Mouse (Mus musculus): ENCODE data around the gene Zscan26.
"Not testable (repeated sequence)": the region's sequence is repeated elsewhere in the genome, so short reads cannot be mapped to it uniquely, and the experiment has no call there.

Gene Zscan26

DNA sequence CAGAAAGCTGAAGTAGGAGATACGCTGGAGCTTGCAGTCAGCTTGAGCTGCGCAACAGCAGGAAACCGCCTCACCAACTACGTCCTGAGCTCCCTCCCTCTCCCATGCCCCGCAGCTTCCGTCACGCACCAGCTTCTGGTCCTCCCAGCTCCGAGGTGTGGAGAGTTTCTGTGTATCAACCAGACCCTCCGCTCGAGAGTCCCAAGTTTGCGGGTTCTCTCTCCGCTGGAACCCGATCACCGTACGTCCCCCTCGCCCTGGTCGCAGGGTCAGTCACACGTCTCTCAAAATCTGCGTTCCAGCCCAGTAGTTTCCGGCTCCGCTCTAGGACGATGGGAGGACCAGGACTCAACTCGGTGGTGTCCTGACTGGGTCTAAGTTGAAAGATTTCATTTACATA lies at the start of gene Zscan26:
TSS of gene Zscan26 (minus strand) at position 282 of the 400 bp plus-strand sequence.
- in situ Hi-C loops (cut with MboI; ENCODE audit: low pct_unique_long_range_greater_than_20kb in 1 of 2, low sequenced_read_pairs in 2 of 2, unreplicated experiment in 1 of 2), result loop anchor here in 1 of 2 experiments (5.0 kb wide), 1 partner anchor 46 kb away; no protein-coding TSS in a partner anchor

DNA sequence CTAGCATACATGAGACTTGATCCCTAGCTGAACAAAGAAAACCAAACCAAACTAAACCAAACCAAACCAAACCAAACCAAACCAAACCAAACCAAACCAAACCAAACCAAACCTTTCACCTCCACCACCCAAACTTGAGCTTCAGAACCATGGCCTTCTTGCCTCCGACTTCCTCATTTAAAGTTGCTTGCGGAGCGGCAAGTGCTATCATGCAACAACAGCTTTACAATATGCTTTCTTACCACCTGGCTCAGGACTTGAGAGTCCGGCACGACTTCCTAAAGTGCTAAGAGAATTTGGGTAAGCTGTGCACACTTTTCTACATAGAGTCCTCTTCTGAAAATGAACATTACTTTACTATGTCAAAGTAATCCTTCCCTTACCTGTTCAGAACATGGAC lies 48.8 kb upstream of the Zscan26 start:
- in situ Hi-C loops (cut with MboI; ENCODE audit: low pct_unique_long_range_greater_than_20kb in 1 of 2, low sequenced_read_pairs in 2 of 2, unreplicated experiment in 1 of 2), result no loop called here

DNA sequence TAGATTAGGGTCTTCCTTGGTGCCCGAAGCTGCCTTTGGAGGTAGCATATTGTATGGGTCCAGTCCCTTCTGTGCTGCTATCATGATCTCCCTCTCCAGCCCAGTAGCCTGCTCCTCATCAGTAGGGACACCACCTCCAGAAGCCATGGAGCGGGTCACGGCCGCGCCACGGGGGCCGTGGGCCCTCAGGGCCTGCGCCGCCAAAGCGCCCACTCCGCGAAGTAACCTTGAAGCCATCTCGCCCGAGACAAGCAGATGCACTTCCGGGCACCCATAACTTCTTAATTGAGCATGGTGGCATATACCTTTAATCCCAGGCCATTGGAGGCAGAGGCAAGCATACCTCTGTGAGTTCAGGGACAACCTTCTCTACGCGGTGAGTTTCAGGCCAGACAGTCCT lies 47.7 kb upstream of the Zscan26 start, which contains the start of gene Gm11273:
TSS of gene Gm11273 (minus strand) at position 237 of the 400 bp plus-strand sequence.
- in situ Hi-C loops (cut with MboI; ENCODE audit: low pct_unique_long_range_greater_than_20kb in 1 of 2, low sequenced_read_pairs in 2 of 2, unreplicated experiment in 1 of 2), result not testable (repeated sequence)

DNA sequence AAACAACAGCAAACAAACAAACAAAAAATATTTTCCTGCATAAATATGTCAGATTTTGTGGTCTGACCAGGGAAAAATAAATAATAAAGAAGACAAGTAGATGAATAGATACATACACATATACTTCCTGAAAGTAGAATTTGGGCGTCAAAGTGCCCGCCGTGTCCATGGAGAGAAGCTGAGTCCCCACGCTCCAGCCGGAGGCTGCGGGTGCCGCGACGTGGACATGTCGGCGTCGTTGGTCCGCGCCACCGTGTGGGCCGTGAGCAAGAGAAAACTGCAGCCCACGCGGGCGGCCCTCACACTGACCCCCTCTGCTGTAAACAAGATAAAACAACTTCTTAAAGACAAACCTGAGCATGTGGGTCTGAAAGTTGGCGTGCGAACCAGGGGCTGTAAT lies 41.5 kb upstream of the Zscan26 start, which contains the start of gene AK157302:
TSS of gene AK157302 (plus strand) at position 144 of the 400 bp plus-strand sequence.
- in situ Hi-C loops (cut with MboI; ENCODE audit: low pct_unique_long_range_greater_than_20kb in 1 of 2, low sequenced_read_pairs in 2 of 2, unreplicated experiment in 1 of 2), result no loop called here

DNA sequence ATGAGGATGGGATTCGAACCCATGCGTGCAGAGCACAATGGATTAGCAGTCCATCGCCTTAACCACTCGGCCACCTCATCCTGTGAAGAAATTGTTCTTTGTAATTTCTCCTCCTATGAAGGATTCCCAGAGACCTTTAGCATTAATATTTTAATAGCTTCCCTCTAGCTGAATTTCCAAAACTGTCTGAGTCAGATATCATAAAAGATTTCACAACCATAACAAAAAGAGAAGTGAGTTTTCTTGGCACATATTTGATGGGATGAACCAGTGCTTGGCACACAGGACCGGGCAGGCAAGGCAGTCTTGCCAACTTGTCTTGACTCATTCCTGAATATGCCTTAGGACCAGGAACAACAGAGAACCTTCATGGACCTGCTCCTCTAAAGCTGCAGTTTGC lies 39.3 kb upstream of the Zscan26 start:
- in situ Hi-C loops (cut with MboI; ENCODE audit: low pct_unique_long_range_greater_than_20kb in 1 of 2, low sequenced_read_pairs in 2 of 2, unreplicated experiment in 1 of 2), result no loop called here

DNA sequence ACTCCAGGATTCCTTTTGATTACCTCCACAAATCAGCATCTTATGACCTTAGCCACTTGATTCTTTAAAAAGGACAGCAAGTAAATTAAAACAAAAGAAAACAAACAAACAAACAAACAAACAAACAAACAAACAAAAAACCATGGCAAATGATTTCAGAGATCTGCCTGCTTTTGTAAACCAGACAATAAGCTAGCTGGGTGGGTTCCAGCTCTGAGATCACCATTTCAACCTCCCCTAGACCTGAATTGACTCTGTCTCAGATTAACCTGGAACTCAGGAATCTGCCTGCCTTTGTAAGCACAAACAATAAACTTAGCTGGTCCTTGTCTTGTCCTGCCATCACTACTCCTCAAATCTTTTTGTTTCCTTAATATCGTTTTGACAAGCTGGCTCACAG lies 33.4 kb upstream of the Zscan26 start:
- in situ Hi-C loops (cut with MboI; ENCODE audit: low pct_unique_long_range_greater_than_20kb in 1 of 2, low sequenced_read_pairs in 2 of 2, unreplicated experiment in 1 of 2), result no loop called here

DNA sequence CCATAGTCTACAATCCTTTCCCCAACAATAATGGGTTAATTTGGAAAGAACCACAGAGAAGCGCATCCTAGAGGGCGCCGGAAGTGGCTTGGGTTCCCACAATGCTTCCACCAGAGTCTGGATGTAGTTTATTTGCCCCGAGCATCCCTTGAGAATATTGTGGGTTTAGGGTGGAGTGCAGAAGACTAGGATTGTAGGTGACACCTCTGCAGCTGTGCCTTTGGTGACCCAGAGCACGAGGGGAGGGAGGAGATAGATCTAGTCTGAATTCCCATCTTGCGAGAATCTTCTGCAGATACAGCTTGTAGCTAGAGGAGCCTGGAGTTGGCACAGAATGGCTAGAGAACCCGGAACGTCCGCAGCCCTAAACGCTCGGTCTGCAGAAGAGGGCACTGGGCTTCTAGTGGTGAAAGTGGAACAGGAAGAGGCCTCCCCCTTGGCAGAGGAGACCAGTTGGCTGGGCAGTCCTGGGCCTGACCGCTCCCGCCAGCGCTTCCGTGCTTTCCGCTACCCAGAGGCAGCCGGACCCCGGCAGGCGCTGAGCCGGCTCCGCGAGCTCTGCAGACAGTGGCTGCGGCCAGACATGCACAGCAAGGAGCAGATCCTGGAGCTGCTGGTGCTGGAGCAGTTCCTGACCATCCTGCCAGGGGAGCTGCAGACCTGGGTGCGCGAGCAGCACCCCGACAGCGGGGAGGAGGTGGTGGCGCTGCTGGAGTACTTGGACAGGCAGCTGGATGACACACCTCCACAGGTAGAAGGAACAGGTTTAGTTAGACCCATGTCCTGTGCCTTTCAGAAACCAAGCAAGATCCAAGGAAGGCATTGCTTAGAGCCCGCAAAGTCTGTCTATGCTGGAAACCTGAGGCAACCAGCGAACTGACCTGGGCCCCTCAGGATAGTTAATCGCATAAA lies 25.5 kb upstream of the Zscan26 start, which contains the start of the genes Zkscan4 and Gm10065:
TSS of gene Zkscan4 (plus strand) at position 149 of the 912 bp plus-strand sequence.
TSS of gene Gm10065 (minus strand) at position 683 of the 912 bp plus-strand sequence.
- in situ Hi-C loops (cut with MboI; ENCODE audit: low pct_unique_long_range_greater_than_20kb in 1 of 2, low sequenced_read_pairs in 2 of 2, unreplicated experiment in 1 of 2), result not testable (repeated sequence)

DNA sequence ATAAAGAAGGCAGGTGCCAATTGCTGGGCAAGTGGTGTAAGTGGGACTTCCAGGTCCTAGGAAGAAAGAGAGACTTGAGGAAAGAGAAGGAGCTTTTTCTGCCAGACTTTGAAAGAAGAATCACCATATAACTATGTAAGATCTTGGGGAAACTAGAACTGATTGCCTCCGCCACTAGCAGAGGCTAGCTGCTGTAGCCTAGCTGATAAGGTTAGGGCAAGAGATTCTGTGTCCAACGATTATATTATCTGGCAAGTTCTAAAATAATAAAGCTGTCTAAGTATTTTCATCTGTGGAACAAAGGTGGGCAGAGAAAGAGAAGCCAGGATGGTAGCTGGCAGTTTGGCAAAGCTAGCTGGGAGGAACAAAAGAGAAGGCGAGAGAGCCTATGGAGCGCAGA lies 18.9 kb upstream of the Zscan26 start:
- in situ Hi-C loops (cut with MboI; ENCODE audit: low pct_unique_long_range_greater_than_20kb in 1 of 2, low sequenced_read_pairs in 2 of 2, unreplicated experiment in 1 of 2), result no loop called here

DNA sequence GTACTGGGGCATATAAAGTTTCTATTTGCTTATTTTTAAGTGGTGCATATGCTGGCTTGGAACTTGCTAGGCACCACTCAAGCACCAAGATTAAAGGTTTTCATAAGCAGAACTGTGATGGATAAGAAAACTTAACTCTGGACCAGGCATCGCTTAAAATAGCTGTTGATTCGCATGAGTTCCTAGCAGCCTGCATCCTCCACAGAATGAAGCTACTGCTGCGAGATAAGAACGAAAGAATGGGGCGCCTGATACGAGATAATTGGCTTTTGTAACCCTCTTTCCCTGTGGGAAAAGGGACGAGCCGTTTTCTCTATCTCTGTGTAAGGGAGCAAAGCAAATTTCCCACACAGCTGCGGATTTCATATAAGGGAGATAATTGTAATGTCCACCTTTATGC lies 15.6 kb upstream of the Zscan26 start:
- in situ Hi-C loops (cut with MboI; ENCODE audit: low pct_unique_long_range_greater_than_20kb in 1 of 2, low sequenced_read_pairs in 2 of 2, unreplicated experiment in 1 of 2), result no loop called here

DNA sequence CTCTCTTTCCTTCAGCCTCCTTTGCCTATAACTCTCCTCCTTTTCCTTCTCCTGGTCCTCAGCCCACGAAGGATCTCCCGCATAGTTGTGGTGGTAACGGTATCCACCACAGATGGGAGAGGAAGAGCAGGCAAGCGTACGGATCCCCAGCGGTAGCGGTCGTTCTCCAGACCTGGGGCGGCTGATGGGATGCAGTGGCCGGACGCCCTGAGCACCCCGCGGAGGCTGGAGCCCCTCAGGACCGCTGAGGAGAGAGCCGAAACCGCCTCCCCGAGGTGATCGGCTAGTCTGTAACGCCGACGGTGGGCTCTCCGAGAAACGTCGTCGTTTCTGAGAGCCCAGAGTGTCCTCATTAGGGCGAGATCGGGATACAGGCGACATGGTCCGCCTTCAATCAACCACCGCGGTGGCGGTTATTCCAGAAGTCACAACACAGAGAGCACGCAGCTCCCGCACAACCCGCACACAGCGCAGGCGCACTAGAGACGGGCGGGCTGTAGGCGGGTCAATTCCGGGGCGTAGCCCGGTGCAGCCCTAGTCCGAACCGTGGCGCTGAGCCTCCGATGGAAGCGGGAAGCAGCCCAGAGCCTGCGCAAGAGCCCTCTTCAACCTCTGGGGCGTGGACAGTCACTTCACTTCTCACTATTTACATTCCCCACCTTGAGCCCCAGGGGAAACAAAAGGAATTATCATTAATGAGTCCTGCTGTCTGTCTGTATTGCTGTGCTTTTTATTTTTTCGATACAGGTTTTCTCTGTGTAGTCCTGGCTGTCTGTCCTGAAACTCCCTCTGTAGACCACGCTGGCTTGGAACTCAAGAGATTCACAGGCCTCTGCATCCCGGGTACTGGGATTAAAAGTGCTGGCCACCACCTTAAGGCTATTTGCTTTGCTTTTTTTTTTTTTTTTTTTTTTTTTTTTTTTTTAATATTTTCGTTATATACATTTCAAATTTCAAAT lies 14.8 kb upstream of the Zscan26 start, which contains the start of gene Nkapl:
TSS of gene Nkapl (minus strand) at position 449 of the 959 bp plus-strand sequence.
- in situ Hi-C loops (cut with MboI; ENCODE audit: low pct_unique_long_range_greater_than_20kb in 1 of 2, low sequenced_read_pairs in 2 of 2, unreplicated experiment in 1 of 2), result no loop called here

DNA sequence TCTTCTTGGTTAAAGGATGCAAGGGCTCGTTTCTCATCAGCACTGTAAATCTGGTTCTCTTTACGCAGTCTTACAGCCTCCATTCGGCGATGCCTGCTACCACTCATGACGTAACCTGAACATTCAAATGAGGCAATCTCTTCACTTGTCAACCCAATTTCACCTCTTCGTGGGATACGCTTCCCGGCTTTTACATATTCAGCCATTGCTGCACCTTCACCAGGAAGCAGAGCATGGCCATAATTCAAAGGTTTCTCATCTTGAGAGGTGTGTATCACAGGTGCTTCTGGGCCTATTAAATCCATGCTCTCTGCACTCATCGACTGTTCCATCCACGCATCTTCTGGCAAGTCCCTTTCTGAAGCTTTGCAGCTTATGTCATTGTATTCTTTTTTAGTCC lies 13.8 kb upstream of the Zscan26 start:
- in situ Hi-C loops (cut with MboI; ENCODE audit: low pct_unique_long_range_greater_than_20kb in 1 of 2, low sequenced_read_pairs in 2 of 2, unreplicated experiment in 1 of 2), result no loop called here

DNA sequence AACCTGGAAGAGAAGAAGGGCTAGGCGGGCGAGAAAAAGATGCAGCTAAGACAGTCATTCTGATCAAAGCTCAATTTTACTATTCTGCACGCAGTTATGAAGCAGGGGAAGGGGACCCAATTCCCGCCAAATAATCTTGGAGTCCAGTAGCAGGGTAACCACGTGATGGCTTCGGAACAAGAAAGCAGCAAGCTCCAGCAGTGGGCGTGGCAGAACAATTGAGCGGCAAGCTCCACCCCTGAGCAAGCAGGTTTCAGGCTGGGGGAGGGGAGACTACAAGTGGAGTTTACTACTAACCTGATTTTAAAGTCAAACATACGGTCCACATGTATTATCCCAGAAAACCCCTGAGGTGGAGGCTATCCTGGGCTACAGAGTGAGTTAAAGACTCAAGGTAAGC lies 9.0 kb upstream of the Zscan26 start:
- in situ Hi-C loops (cut with MboI; ENCODE audit: low pct_unique_long_range_greater_than_20kb in 1 of 2, low sequenced_read_pairs in 2 of 2, unreplicated experiment in 1 of 2), result not testable (repeated sequence)

DNA sequence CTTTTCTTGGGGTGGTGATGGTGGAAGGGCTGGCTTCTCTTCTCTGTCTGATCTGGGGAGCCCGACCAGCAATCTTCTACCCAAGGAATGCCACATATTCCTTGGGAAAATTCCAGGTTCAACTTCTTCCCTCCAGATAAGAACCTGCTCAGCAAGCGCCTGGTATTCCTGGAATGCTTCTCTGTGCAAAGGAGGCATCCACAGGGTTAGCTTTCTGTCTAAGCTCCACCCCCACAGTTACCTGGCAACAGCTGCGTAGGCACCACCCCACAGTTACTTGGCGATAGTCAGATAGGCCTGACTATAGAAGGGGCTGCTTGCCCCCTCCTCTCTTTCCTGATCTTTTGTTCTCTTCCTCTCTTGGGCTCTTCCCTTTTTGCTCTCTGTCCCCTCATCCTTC lies 2.8 kb upstream of the Zscan26 start:
- in situ Hi-C loops (cut with MboI; ENCODE audit: low pct_unique_long_range_greater_than_20kb in 1 of 2, low sequenced_read_pairs in 2 of 2, unreplicated experiment in 1 of 2), result no loop called here

DNA sequence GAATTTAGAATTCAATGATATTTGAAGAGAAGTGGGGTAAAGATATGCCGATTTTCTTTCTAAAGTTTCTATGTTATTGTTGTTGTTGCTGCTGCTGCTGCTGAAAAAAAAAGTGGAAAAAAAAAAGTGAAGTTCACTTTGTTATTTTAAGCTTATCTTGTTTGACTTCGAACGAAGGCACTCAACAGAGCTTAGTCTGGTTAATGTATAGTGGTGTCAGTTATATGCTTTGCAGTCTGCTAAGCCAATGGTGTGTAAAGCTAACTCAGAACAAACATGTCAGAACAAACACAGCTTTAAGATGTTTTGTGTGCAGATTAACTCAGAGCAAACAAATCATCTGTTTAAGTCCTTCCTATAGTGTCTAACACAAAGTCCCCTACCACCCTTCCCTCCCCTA lies 603 bp upstream of the Zscan26 start:
- in situ Hi-C loops (cut with MboI; ENCODE audit: low pct_unique_long_range_greater_than_20kb in 1 of 2, low sequenced_read_pairs in 2 of 2, unreplicated experiment in 1 of 2), result loop anchor here in 1 of 2 experiments (5.0 kb wide), 1 partner anchor 47 kb away; no protein-coding TSS in a partner anchor

DNA sequence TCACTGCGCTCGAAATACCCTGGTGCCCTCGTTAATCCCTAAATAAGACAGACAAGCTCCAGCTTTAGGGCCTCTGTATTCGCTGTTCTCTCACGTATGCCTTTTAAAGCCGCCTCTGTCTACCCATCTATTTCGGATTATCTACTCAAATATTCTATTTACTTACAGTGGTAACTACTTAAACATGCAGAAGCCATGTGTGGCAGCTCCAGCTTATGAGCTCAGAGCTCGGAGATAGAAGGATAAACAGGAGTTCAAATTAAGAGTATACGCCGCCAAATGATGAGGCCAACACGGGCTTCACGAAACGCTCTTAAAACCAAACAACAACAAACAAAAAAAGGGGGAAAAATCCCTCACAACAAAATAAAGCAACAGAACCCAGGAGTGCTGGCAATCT lies 488 bp downstream of the Zscan26 start:
- in situ Hi-C loops (cut with MboI; ENCODE audit: low pct_unique_long_range_greater_than_20kb in 1 of 2, low sequenced_read_pairs in 2 of 2, unreplicated experiment in 1 of 2), result loop anchor here in 1 of 2 experiments (5.0 kb wide), 1 partner anchor 46 kb away; no protein-coding TSS in a partner anchor

DNA sequence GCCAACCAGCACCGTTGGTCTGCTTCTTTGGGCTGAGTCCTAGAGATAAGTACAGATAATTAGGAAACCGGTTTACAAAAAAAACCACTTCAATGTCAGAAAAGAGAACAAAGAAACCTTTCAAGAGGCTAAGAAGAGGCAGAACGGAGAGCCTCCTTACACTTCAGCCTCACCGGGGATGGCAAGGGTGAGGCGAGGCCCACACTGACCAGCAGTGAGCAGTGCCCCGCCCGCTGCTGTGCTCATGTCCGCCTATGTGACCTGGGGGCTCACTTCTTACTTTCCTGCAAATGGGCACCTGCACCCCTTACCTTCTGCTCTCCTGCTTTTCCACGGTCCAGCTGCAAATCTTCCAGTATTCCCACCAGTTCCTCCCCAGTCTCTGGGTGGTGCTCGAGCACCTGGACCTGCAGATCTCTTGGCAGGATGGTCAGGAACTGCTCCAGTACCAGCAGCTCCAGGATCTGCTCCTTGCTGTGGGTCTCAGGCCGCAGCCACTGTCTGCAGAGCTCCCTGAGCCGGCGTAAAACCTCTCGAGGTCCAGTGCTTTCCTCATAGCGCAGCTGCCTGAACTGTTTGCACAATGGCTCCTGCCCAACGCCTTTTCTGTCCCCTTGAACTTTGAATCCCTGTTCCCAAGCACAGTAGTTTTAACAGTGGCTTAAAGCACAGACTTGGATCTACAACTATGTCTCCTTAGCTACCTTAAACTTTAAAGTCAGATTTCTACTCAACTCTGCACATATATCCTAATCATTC lies 5.5 kb downstream of the Zscan26 start:
- in situ Hi-C loops (cut with MboI; ENCODE audit: low pct_unique_long_range_greater_than_20kb in 1 of 2, low sequenced_read_pairs in 2 of 2, unreplicated experiment in 1 of 2), result no loop called here

DNA sequence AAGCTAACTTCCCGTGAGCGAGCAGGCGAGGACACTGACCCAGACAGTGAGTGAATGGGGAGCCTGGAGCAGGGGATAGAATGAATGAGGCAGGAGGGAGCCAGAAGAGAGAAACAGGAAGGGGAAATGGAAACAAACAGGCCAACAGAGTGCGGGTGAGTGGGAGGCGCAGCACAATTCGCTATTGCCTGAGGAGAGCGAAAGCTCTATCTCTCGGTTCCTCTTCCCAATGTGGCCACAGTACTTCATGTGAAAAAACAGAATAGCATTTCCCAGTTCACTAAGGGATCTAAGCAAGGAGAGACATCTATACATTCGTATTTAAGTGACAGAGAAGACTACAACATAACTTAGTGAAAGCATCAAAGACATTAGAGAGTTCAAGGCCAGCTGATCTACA lies 6.7 kb downstream of the Zscan26 start:
- in situ Hi-C loops (cut with MboI; ENCODE audit: low pct_unique_long_range_greater_than_20kb in 1 of 2, low sequenced_read_pairs in 2 of 2, unreplicated experiment in 1 of 2), result no loop called here

DNA sequence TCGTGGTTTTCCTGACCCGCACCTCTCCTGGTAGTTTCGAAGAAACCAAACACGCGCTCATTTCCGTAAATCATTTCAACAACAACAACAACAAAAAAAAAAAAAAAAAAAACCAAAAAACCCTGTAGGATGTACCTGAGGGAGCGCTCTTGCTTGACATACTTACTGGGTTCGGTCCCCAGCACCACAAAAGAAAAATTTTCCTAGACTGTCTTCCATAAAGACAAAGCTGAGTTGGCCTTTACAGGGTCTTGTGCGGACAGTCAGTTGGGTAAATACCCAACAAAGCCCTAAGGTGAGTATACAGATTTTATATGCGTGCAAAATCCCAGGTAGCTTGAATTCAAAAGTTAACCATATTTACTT lies 12.3 kb downstream of the Zscan26 start:
- in situ Hi-C loops (cut with MboI; ENCODE audit: low pct_unique_long_range_greater_than_20kb in 1 of 2, low sequenced_read_pairs in 2 of 2, unreplicated experiment in 1 of 2), result no loop called here
